Mouse (Mus musculus) cerebral cortex, adult 2 months (tissue): ENCODE data around the gene 1190002N15Rik.

Experiments used
- WGBS: fragments of 180-500 bp; shearing (Covaris S2); methylation state at CpG from one replicate; pipeline ENCODE4 v1.1.7; 2018; 5-methylcytosine and 5-hydroxymethylcytosine counted together

The 1190002N15Rik gene

DNA sequence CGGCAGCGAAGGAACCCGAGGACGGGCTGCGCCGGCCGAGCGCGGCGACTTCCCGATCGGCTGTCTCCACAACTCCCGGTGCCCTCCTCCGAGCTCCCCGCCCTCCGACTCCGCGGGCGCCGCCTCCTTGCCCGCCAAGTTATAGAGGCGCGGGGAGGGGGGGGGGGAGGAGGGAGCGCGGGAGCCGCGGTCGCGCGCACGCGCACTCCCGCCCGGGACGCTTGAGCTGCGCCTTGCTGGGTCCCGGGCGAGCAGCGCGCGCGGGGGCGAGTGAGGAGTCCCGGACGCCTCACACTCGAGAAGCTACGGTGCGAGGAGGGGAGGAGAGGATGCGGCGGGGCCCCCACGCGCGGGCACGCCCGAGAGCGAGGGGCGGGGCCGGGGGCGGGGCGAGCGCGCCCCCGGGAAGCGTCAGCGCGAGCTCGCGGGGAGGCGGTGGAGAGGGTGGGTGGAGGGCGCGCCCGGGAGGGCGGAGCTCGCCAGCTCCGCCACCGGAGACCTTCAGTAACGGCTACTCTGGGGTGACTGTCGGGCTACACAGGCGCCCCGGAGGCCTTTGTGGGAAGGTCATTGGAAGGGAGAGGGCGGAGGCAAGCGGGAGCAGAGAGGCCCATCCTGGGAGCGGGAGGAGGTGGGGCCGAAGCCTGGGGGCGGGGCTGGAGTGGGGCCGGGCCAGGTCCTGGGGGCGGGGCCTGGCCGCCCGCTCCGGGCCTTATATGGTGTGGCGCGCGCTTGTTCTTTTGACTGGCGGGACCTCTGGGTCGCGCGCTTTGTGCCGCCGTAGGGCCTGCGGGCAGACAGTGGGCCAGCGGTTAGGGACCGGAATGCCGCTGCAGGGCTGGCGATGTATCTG lies at the start of gene 1190002N15Rik:
1190002N15Rik (minus strand) TSS at position 112 of the 853 bp plus-strand sequence.
- 1% methylated on average over 103 of the region's 104 CpGs for WGBS

- 55% methylated on average over 8 of the region's 8 CpGs for WGBS
Observed at GRCm38 (mm10) chr9:94582309-94582708, 44.4 kb upstream of the 1190002N15Rik start.

DNA sequence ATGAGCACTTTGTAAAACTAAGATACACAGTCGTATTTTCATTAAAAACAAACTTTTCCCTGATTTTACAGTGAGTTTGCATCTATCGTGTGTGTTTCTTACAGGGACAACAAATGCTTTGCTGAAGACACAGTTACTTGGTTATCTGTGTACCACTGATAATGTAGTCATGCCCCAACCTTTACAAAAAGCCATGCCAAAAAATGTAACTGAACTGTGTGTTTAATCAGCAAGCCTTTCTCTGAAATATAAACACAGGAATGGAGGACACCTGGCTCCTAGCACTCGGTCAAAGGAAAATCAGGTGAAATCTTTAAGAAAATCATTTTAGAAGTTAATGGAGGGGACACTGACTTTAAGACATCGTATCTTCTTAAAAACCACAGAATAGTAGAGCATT lies 43.8 kb upstream of the 1190002N15Rik start:
- 83% methylated on average over 4 of the region's 4 CpGs for WGBS

DNA sequence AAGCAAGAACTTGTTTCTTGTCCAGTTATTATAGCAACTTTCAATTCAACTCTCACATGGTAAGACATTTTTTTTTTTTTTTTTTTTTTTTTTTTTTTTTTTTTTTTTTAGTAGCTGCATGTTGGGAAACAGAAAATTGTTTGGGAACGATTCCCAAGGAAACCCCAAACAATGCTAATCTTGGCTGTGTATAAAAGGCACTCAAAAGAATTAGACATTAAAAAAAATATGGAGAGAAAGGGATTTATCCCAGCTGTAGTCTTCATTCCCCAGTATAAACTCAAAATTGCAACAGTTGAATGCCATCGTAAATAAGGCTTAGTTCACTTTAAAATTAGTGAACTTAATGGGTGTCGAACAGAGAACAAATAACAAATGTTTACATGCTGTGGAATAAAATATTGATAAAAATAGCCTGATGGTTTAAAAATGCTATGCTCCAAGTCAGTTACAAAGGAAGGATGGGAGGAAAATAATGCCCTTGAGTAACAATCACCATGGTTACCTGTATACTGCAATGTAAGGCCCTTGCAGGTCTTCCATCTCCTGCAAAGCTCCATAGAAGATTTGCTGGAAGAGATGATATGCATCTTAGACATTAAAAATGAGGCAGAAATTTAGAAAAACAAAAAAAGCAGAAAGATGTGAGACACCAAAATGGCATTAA lies 42.3 kb upstream of the 1190002N15Rik start:
- 71% methylated on average over 3 of the region's 3 CpGs for WGBS

GRCm38 (mm10) chr9:94571802-94572201 lies 33.9 kb upstream of the 1190002N15Rik start:
- 70% methylated on average over 1 of the region's 1 CpGs for WGBS

- 81% methylated on average over 3 of the region's 3 CpGs for WGBS
Observed at GRCm38 (mm10) chr9:94568386-94568785, 30.5 kb upstream of the 1190002N15Rik start.

GRCm38 (mm10) chr9:94567722-94568314 lies 29.9 kb upstream of the 1190002N15Rik start:
- 84% methylated on average over 5 of the region's 5 CpGs for WGBS

DNA sequence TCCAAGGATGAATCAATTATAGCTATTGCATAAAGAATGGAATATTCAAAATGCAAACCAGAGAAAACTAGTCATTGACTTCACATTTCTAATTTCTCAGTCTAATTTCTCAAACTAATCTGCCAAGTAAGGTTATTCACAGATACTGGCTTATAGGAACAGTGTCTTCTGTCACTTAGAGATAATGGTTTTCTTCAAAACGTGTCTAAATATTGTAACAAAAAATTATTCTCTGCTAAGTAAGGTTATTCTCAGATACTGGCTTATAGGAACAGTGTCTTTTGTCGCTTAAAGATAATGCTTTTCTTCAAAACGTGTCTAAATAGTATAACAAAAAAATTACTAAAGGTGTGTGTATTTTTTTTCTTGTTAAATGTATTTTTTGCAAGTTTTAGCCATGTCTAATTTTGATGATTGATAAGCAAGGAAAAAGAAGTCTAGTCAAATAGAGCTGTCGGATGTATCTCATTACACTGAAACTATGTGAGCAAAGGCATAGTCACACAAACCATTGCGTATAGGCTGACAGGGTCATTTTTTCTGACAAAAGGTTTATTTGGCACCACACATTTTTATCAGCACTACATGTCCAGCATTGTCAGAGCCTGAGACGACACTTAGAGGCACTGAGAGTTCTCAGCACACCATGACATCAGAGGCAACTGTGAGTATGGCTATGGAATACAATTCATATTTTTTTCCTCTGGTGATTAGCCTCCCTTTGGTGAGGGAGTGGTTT lies 19.1 kb upstream of the 1190002N15Rik start:
- 80% methylated on average over 6 of the region's 6 CpGs for WGBS

GRCm38 (mm10) chr9:94550493-94551095 lies 12.7 kb upstream of the 1190002N15Rik start:
- WGBS = 59% methylated on average over 2 of the region's 2 CpGs

GRCm38 (mm10) chr9:94543881-94544280 lies 6.0 kb upstream of the 1190002N15Rik start:
- WGBS = 87% methylated on average over 4 of the region's 4 CpGs

DNA sequence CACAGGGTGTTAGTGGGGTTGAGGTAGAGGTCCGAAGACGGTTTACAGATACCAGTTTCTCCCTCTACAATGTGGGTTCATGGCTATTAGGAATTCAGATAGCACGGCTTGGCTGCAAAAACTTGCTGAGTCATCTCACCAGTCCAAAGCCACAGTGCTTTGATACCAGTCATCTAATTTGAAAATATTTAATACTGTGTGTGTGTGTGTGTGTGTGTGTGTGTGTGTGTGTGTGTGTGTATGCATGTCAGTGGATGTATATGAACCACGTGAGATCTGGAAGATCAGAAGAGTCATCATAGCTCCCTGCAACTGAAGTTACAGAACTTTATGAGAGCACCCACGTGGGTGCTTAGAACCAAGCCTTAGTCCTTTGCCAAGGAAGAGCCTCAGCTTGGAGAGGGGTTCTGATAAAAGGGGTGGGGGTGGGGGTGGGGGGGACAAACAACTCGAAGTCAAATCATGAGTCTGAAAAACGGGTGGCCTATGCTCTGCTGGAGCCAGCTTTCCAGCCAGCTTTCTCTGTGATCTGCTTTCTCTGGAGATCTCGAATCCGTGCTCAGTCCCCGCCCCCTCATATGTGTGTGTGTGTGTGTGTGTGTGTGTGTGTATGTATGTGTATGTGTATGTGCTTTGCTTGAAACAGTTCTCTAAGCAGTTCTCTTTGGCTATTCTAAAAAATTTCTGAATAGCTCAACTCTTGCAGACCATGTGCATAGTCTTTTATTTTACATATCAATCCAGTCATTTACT lies 2.6 kb upstream of the 1190002N15Rik start:
- WGBS = 60% methylated on average over 10 of the region's 10 CpGs

GRCm38 (mm10) chr9:94539346-94539865 lies 1.5 kb upstream of the 1190002N15Rik start:
- 38% methylated on average over 8 of the region's 8 CpGs for WGBS

GRCm38 (mm10) chr9:94538823-94539143 lies 902 bp upstream of the 1190002N15Rik start:
- WGBS = under 1% methylated on average over 22 of the region's 22 CpGs

GRCm38 (mm10) chr9:94537051-94537917 lies 597 bp downstream of the 1190002N15Rik start:
- under 1% methylated on average over 103 of the region's 103 CpGs for WGBS

GRCm38 (mm10) chr9:94536261-94536905 lies 1.5 kb downstream of the 1190002N15Rik start:
- 7% methylated on average over 15 of the region's 15 CpGs for WGBS

DNA sequence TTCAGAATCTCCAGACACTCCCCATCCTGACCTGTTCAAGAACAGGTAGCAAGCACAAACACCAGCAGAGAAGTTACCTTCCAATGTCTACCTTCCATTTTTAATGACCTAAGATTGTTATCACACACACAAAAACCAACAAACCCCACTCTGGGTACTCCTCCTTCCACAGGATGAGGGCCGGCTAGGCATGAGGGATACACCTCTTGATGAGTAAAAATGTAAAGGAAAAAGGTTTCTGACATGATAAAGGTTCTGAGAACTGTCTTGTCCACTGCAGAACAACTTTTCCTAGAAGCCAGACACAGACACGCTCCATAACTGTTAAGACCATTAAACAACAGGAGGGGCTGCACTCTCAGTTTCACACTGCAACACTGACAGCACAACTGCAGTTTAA lies 3.7 kb downstream of the 1190002N15Rik start:
- WGBS = 70% methylated on average over 2 of the region's 2 CpGs

GRCm38 (mm10) chr9:94533641-94534040 lies 4.2 kb downstream of the 1190002N15Rik start:
- WGBS = 47% methylated on average over 4 of the region's 4 CpGs

DNA sequence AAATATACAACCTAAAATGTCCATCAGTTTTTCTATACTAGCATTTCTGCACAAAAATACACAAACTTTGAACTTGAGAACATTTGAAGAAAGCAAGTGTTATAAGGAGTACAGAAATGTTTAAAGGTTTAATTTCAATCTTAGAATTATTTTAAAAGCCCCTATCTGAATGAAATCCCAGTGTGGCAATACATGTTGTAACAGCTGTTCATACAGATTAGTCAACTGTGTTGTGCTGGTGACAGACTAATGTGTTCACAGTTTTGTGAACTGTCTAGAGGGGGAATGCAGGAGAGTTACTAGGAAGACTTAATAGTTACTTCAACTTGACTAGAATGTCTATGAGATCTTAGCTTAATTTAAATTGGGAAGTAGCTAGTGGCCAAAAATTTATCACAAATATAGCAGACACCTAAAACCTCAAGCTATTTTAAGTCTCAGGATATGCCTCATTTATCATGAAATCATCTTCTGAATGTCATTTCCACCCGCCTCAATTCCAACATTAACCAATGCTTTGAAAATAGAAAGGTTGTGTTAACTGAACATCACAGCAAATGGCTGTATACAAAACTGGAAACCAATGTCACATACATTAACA lies 8.6 kb downstream of the 1190002N15Rik start:
- WGBS = 46% methylated on average over 1 of the region's 1 CpGs

DNA sequence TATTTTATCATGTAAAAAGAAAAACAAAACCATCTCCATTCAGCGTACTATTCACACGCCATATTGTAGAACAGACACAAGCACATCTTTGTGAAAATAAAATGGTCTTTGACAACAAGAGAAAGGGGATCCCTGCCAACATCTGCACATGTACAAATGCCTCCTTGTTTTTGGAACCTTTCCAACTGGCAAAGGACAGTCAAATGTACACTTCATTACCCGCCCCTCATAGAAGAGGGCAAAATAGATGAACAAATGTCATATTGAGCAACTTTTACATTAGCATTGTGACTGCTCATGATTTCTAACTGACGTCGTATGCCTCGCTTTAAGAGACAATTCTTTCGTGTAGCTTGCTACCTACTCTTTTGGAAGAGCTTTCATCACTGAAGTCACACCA lies 11.4 kb downstream of the 1190002N15Rik start:
- WGBS = 57% methylated on average over 7 of the region's 7 CpGs
